Mouse (Mus musculus) lung, postnatal 10 days (tissue): ENCODE measurements at regions not wholly inside any gene's neighbourhood (a gene's known extent, or its start where the extent isn't known, plus 50 kb on each side); places are given as distances from the start of the nearest gene placed in this dataset.
A peak's percentile ranks its signal among the peaks of the same experiment; 100 is the strongest.

Source experiments
- DNase-seq: peaks from one replicate; pipeline ENCODE4 v3.0.0; 2021

DNA sequence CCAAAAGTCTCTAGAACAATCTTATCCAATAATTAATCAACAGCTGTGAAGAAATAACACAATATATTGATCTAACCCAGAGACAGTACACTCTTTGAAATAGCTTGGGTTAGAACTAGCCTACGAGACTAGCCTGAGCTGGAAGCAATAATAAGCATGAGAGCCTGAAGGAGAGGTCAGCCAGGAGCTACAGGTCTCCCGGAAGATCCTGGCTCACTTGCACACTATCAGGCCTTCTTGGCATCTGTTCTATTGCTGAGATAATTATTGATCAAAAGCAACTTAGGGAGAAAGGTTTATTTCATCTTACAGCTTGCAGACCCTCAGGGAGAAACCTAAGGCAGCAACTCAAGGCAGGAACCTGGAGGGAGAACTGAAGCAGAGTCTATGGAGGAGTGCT is 64.0 kb upstream of the Hes1 start:
- DNase-seq, result no peak

DNA sequence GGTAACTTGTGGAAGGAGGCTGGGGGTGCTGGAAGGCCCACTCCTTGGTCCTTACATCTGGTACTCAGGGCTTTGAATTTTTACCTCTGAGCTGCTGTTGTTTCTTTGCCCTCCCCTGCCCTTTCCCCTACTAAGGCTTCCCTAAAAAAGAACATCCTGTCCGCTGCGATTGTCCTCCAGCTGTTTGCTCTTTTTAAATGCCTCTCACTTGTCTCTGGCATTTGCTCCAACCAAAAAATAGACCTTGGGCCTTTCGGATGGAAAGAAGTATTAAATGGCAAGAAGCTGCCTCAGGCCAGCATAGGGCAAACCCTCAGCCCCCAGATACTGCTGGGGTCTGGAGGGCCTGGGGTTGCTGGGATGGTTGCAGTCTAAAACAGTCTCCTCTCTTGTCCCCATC is 59.1 kb upstream of the Hes1 start:
- no peak for DNase-seq

DNA sequence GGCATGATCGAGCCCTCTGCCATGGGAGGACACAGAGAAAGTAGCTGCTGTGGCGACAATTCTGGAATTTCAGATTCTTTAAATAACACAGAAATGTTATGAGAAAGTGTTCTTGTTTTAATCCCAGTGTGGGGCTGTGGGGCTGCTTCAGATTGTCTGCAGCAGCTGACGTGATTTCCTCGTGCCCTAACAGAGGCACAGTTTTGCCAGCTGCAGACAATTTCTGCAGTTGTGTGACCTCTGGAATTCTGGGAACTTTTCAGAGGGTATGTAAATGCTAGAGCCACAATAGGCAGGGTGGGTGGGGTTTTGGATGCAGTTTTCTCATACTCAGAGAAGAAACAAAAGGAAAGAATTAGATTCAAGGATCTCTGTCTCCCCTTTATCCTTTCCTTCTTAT is 57.4 kb upstream of the Hes1 start:
- DNase-seq, result no peak

DNA sequence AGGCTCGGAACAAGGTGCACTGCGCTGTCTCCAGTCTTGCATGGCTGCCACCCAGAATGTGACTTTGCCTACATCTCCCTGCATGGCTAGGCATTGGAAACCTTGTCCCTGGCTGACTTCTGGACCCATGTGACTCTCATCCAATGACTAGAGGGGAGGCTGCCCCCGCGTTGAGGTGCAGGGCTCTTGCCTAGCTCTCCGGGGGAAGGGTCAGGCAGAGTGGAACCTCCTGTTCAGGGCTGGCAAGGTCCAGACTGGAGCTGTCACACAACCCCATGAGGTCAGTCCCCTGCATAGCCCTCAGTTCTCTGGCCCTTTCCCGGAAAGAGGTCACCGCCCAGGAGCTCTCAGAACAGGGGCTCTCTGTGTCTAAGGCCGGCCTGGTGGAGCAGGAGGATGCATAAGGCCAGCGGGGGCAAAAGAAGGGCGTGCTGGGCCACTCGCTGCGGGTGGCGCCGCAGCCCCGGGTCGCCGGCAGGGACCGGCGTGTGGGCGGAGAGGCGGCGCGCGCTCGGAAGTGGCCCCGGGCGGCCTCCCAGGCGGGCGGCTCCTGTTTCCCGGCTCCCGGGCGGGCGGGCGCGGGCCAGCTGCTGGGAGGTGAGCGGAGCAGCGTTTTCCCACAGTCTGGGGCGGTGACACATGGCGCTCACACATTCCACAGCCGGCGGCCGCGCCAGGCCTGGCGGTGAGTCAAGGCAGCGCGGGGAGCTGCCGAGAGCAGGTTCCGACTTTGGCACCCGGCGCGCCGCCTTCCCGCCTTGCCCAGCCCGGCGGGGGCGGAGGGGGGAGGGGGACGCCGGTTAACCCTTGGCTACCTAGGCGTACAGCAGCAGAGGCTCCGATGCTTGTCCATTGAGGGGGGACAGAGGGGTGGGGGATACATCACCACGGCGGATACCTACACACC is 55.5 kb upstream of the Hes1 start:
- DNase-seq, result peak; percentile 95

GRCm38 (mm10) chr16:30009521-30010186 is 54.5 kb upstream of the Hes1 start:
- peak; percentile 68 for DNase-seq

DNA sequence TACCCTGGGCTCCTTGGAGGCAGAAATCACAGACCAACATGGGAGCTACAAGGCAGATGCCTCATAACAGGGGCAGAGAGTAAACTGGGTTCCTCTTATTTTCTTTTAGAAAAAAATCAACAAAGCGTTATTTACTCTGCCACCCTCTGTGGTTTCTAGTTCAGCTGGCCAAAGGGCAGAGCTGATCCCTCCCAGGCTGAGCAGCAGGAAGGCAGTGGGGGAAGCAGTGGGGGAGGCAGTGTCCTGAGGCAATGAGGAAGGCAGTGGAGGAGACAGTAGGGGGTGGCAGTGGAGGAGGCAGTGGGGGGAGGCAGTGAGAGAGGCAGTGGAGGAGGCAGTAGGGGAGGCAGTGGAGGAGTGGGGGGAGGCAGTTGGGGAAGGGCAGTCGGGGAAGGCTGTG is 51.1 kb upstream of the Hes1 start:
- no peak for DNase-seq

GRCm38 (mm10) chr16:30013943-30014342 is 50.2 kb upstream of the Hes1 start:
- DNase-seq, result no peak
